Mouse (Mus musculus) stomach, embryonic 14.5 days (tissue): ENCODE results near the gene Upf3a. TPM values are rescaled to one million over a fixed set of nuclear protein-coding genes. Genes with fewer than 3 reads are reported as not detected.
"Not testable (repeated sequence)": the region's sequence is repeated elsewhere in the genome, so short reads cannot be mapped to it uniquely, and the experiment has no call there.

Experiments
- ATAC-seq: fragments of 200-750 bp; cut with Nextera tagmentation; 2 replicates; pipeline ENCODE4 v1.8.0; 2017; ENCODE audit warnings: low read depth, moderate TSS enrichment; ENCODE audit not compliant: insufficient number of reproducible peaks, insufficient read depth, low FRiP score
- H3K27ac ChIP-seq: fragments of 300-500 bp; sonication (generic); 2 replicates; pipeline ENCODE4 v1.5.1; 2014; ENCODE audit warnings: mild to moderate bottlenecking, low read length, moderate library complexity, mixed read lengths
- H3K27me3 ChIP-seq: fragments of 300-500 bp; sonication (generic); 2 replicates; pipeline ENCODE4 v1.6.1; 2014; ENCODE audit warnings: low read length, control low read depth, mixed read lengths; ENCODE audit not compliant: control insufficient read depth, insufficient read depth
- H3K36me3 ChIP-seq: fragments of 300-500 bp; sonication (generic); 2 replicates; pipeline ENCODE4 v1.6.1; 2014; ENCODE audit warnings: mild to moderate bottlenecking, control low read depth, low read length, moderate library complexity, mixed read lengths; ENCODE audit not compliant: control insufficient read depth, insufficient read depth
- H3K4me1 ChIP-seq: fragments of 300-500 bp; sonication (generic); 2 replicates; pipeline ENCODE4 v1.6.1; 2014; ENCODE audit warnings: low read length, control low read depth, mixed read lengths; ENCODE audit not compliant: control insufficient read depth, insufficient read depth
- H3K4me2 ChIP-seq: fragments of 300-500 bp; sonication (generic); replicated peaks from 2 replicates; pipeline ENCODE4 v1.6.1; 2014; ENCODE audit warnings: low read depth, low read length, control low read depth
- H3K4me3 ChIP-seq: fragments of 300-500 bp; sonication (generic); 2 replicates; pipeline ENCODE4 v1.5.1; 2014; ENCODE audit warnings: low read depth, low read length, control low read depth
- H3K9ac ChIP-seq: fragments of 300-500 bp; sonication (generic); replicated peaks from 2 replicates; pipeline ENCODE4 v1.6.1; 2014; ENCODE audit warnings: low read depth, mild to moderate bottlenecking, control low read depth, low read length, moderate library complexity, mixed read lengths
- H3K9me3 ChIP-seq: fragments of 300-500 bp; sonication (generic); 2 replicates; pipeline ENCODE4 v1.6.1; 2016; ENCODE audit warnings: low read depth, low read length, control low read depth; ENCODE audit not compliant: control insufficient read depth
- WGBS: fragments of 180-500 bp; shearing (Covaris S2); extraction: QIAGEN DNeasy Blood & Tissue Kit; methylation state at CpG from one replicate; pipeline ENCODE4 v1.1.7; 2014; 5-methylcytosine and 5-hydroxymethylcytosine counted together
- polyA plus RNA-seq: library from polyadenylated mRNA; unstranded; fragments of >200 nt; fragmentation: Nextera tagmentation; extraction: Ambion mirVana; gene quantifications from 2 replicates; pipeline ENCODE4 v1.2.1, GENCODE M21; 2014

Upf3a gene
- polyA plus RNA-seq = 44.0 TPM in 2 replicates

GRCm38 (mm10) chr8:13785250-13785763 is at the start of gene Upf3a:
Gene Upf3a (plus strand): TSS chr8:13785615.
- H3K27ac ChIP-seq = peak within 1 kb of the TSS; percentile 98
- no peaks in the 10 kb centered on the region for H3K27me3 ChIP-seq
- peak within 1 kb of the TSS; percentile 85 for H3K4me2 ChIP-seq
- H3K9ac ChIP-seq = peak within 1 kb of the TSS; percentile 92
- H3K9me3 ChIP-seq = no peaks in the 10 kb centered on the region
- H3K4me1 ChIP-seq = 0 out of 2 replicates have a peak, but pooled peaks cover 7% of the 10 kb centered on the region
- peak within 1 kb of the TSS; percentile 65 for H3K4me3 ChIP-seq
- under 1% methylated on average over 47 of the region's 47 CpGs for WGBS
- H3K36me3 ChIP-seq = peaks cover 32% of the 10 kb centered on the region
- peak; percentile 92 for ATAC-seq

DNA sequence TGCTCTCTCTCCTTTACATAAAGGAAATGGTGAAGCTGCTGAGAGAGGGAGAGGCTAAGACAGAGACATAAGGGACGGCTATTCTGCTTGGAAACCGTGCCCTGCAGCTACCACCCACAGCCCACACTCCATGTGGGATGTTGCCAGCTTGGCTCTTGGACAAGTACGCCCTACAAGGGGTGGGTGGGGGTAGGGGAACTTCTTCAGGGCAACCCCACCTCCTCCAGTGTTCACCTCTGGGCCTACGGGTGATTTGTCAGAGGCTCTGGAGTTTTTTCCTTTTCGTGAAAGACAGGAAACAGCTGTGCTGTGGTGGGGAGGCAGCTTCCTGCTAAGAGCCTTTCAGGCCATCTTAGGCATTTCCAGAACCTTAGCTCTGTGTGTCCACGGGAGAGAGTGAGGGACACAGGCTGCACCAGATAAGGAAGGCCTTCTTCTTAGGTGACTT is 45.1 kb upstream of the Upf3a start:
- Histone ChIP-seq H3K4me2 (no peak overlapping the region; the same call in 1 of the 2 replicates), H3K9me3 (no peaks in the 10 kb centered on the region), H3K4me1 (no peaks in the 10 kb centered on the region), H3K36me3 (no peaks in the 10 kb centered on the region), H3K9ac (no peak overlapping the region), H3K4me3 (no peak overlapping the region), H3K27ac (peak overlapping the region; percentile 78; the same call in 1 of the 2 replicates), H3K27me3 (no peaks in the 10 kb centered on the region)
- 23% methylated on average over 6 of the region's 6 CpGs for WGBS
- peak; percentile 73; the same call in 1 of the 2 replicates for ATAC-seq

- H3K4me3 ChIP-seq = no peak overlapping the region
- H3K9me3 ChIP-seq = no peaks in the 10 kb centered on the region
- no peak overlapping the region for H3K4me2 ChIP-seq
- no peaks in the 10 kb centered on the region for H3K27me3 ChIP-seq
- 77% methylated on average over 7 of the region's 7 CpGs for WGBS
- no peak for ATAC-seq
- H3K4me1 ChIP-seq = no peaks in the 10 kb centered on the region
- peak overlapping the region; percentile 78; the same call in 1 of the 2 replicates for H3K27ac ChIP-seq
- no peak overlapping the region for H3K9ac ChIP-seq
- no peaks in the 10 kb centered on the region for H3K36me3 ChIP-seq
These were observed 44.4 kb upstream of the Upf3a start for GRCm38 (mm10) chr8:13740817-13741613.

DNA sequence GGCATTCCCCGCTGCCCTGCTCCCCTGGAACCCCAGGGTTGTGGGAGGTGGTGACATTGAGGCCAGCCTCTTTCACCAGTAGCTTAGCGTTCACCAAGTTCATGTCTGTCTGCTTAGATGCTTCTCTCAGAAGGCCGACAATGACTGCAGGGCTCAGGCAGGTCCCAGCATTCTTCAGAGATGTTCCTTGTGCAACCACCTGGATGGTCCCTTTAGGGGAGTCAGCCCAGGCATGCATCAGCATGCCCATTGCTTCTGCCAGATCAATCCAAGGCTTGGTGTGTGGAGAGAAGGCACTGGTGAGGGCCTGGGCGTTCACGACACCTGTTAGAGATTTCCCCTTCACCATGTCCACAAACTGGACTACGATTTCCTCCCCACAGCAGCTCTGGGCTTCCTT is 39.2 kb upstream of the Upf3a start:
- not testable (repeated sequence) for H3K9ac ChIP-seq, H3K36me3 ChIP-seq, H3K27me3 ChIP-seq, H3K4me2 ChIP-seq, H3K27ac ChIP-seq, H3K4me3 ChIP-seq, ATAC-seq, H3K4me1 ChIP-seq, H3K9me3 ChIP-seq
- WGBS = 84% methylated on average over 5 of the region's 6 CpGs

- Histone ChIP-seq H3K27me3 (no peaks in the 10 kb centered on the region), H3K9me3 (no peaks in the 10 kb centered on the region), H3K4me1 (peaks cover 5% of the 10 kb centered on the region; the same call in 1 of the 2 replicates), H3K27ac (0 out of 2 replicates have a peak overlapping the region, but pooled peaks have one; percentile 39), H3K4me3 (no peak overlapping the region), H3K36me3 (no peaks in the 10 kb centered on the region), H3K4me2 (no peak overlapping the region), H3K9ac (no peak overlapping the region)
- WGBS = 9% methylated on average over 3 of the region's 3 CpGs
- 0 out of 2 replicates have a peak, but pooled peaks have one; percentile 42 for ATAC-seq
These were observed 37.8 kb upstream of the Upf3a start for GRCm38 (mm10) chr8:13747626-13748025.

GRCm38 (mm10) chr8:13753680-13754079 is 31.7 kb upstream of the Upf3a start:
- Histone ChIP-seq H3K9me3 (no peaks in the 10 kb centered on the region), H3K4me2 (no peak overlapping the region), H3K9ac (no peak overlapping the region), H3K27ac (no peak overlapping the region), H3K4me3 (no peak overlapping the region), H3K4me1 (peaks cover 7% of the 10 kb centered on the region; the same call in 1 of the 2 replicates), H3K36me3 (no peaks in the 10 kb centered on the region), H3K27me3 (no peaks in the 10 kb centered on the region)
- WGBS = 22% methylated on average over 2 of the region's 2 CpGs
- no peak for ATAC-seq

DNA sequence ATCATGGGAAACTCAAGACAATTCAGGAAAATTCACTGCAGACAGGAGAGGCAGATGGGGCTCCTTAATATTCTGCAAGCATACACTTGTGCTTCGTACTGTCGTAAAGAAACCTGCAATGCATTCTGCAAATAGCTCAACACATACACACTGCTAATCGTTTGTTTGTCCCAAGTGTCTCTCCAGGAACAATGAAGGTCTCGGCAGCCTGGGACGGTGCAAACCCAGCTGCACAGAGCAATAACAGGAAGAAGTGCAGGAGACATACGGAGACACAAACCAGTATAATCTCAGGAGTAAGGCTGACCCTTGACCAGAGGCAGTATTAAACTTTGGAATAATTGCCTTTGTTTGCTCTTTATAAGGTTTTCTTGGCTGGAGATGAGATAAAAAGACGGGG is 28.9 kb upstream of the Upf3a start:
- Histone ChIP-seq H3K9me3 (no peaks in the 10 kb centered on the region), H3K4me2 (no peak overlapping the region), H3K27me3 (no peaks in the 10 kb centered on the region), H3K27ac (no peak overlapping the region), H3K4me1 (peaks cover 13% of the 10 kb centered on the region; the same call in 1 of the 2 replicates), H3K36me3 (peaks cover 6% of the 10 kb centered on the region), H3K4me3 (no peak overlapping the region), H3K9ac (no peak overlapping the region)
- WGBS = 65% methylated on average over 7 of the region's 7 CpGs
- ATAC-seq = no peak

DNA sequence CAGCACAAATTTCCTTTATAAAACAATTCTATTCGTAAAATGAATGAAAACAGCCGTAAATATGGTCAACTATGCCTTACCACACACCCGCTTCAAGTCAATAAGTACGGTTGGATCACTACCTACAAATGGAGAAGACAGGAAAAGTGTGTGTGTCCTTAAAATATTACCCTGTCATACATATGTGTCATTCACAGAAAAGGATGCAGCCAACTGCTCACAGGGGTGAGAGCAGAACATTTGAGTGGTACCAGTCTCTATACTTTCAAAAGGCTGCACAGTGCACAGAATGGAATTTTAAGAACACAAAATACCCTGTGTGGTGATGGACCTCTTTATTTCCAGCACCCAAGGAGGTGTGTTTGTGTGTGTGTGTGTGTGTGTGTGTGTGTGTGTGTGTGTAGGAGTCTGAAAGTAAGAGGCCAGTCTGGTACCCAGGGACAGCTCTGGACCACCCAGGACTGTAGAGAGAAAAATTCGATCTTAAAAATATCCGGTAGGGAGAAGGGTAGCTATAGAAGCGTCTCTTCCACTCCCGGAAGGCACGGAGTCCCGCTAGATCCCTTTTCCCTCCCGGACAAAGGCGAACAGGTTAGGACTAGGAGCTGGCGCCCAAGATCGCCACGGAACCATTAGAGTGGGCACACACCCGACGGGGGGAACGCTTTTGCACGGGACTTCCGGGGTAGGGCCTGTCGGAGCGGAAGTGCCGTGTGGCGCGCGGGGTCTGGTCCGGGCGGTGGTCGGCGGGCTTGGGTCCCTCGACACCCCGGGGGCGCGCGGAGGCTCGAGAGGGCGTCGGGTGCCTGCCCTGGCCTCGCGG is 28.2 kb upstream of the Upf3a start, which contains the start of gene Cdc16:
TSS of gene Cdc16 (plus strand) at position 695 of the 823 bp plus-strand sequence.
- Histone ChIP-seq H3K9ac (peak within 1 kb of the TSS; percentile 91), H3K4me1 (peaks cover 13% of the 10 kb centered on the region; the same call in 1 of the 2 replicates), H3K4me3 (peak within 1 kb of the TSS; percentile 95), H3K9me3 (no peaks in the 10 kb centered on the region), H3K4me2 (peak within 1 kb of the TSS; percentile 62), H3K36me3 (peaks cover 8% of the 10 kb centered on the region), H3K27me3 (no peaks in the 10 kb centered on the region), H3K27ac (peak within 1 kb of the TSS; percentile 75)
- 8% methylated on average over 38 of the region's 40 CpGs for WGBS
- ATAC-seq = peak; percentile 95
